Mouse (Mus musculus) limb, embryonic 10.5 days (tissue): ENCODE data around the gene Dgkh. TPM values are rescaled to one million over a fixed set of nuclear protein-coding genes. Genes with fewer than 3 reads are reported as not detected.

ENCODE experiments used
- DNase-seq: peaks from one replicate; pipeline ENCODE4 v3.0.0-alpha.2; 2017; ENCODE audit warnings: low spot score
- H3K27ac ChIP-seq: fragments of 300-500 bp; sonication (generic); 2 replicates; pipeline ENCODE4 v1.5.1; 2016; ENCODE audit warnings: mild to moderate bottlenecking
- H3K27me3 ChIP-seq: fragments of 300-500 bp; sonication (generic); 2 replicates; pipeline ENCODE4 v1.6.1; 2016; ENCODE audit warnings: low read depth, mild to moderate bottlenecking; ENCODE audit not compliant: poor library complexity, severe bottlenecking
- H3K36me3 ChIP-seq: fragments of 300-500 bp; sonication (generic); 2 replicates; pipeline ENCODE4 v1.6.1; 2016; ENCODE audit warnings: mild to moderate bottlenecking, moderate library complexity
- H3K4me1 ChIP-seq: fragments of 300-500 bp; sonication (generic); 2 replicates; pipeline ENCODE4 v1.6.1; 2016
- H3K4me3 ChIP-seq: fragments of 300-500 bp; sonication (generic); 2 replicates; pipeline ENCODE4 v1.5.1; 2016; ENCODE audit warnings: mild to moderate bottlenecking, moderate library complexity
- H3K9me3 ChIP-seq: fragments of 300-500 bp; sonication (generic); replicated peaks from 2 replicates; pipeline ENCODE4 v1.6.1; 2016; ENCODE audit warnings: mild to moderate bottlenecking
- WGBS: fragments of 180-500 bp; shearing (Covaris S2); methylation state at CpG from one replicate; pipeline ENCODE4 v1.1.7; 2016; 5-methylcytosine and 5-hydroxymethylcytosine counted together
- polyA plus RNA-seq: library from polyadenylated mRNA; unstranded; fragments of >200 nt; fragmentation: Nextera tagmentation; extraction: Ambion mirVana; gene quantifications from 2 replicates; pipeline ENCODE4 v1.2.1, GENCODE M21; 2016

Gene Dgkh
- polyA plus RNA-seq, 1 experiment from 2014 or later, result 0.93 TPM

DNA sequence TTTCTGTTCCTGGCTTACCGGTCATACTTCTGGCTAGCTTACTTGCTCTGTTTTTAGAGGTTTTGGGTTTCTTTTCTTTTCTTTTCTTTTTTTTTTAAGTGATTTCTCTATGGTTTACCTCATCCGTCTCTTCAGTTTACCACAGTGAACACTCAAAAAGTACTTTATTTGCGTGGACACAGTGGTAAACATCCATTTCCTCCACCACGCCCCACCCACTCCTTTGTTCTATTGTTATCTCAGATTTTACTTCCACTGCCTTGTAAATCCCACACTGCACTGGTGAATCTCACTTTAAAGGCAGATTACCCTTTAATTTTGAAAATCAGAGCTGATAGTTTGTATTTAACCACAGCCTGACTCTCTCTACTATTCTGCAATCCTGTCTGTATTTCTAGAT lies 44.9 kb downstream of the Dgkh start:
- Histone ChIP-seq H3K27ac (no peak overlapping the region), H3K36me3 (no peaks in the 10 kb centered on the region), H3K27me3 (no peaks in the 10 kb centered on the region), H3K4me3 (no peak overlapping the region), H3K9me3 (no peaks in the 10 kb centered on the region), H3K4me1 (peaks cover 7% of the 10 kb centered on the region)
- DNase-seq, result no peak
- WGBS, result 81% methylated on average over 4 of the region's 4 CpGs

DNA sequence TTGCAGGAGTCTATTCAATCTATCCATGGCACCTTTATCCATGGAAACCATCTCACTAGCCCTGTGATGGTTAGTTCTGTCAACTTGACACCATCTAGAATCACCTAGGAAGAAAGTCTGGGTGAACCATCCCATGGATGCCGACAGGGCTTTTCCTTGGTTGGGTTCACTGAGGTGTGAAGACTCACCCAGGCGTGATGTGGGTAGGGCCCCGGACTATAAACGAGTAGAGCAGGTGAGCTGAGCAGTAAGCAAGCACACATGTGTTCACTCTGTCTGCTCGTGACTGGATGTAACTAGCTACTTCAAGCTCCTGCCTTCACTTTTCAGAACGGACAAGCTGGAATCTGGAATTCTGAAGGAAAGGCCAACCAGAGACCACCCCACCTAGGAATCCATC lies 45.9 kb downstream of the Dgkh start:
- no peaks in the 10 kb centered on the region for H3K27me3 ChIP-seq
- H3K9me3 ChIP-seq, result no peaks in the 10 kb centered on the region
- H3K27ac ChIP-seq, result no peak overlapping the region
- 93% methylated on average over 6 of the region's 6 CpGs for WGBS
- no peak overlapping the region for H3K4me3 ChIP-seq
- H3K36me3 ChIP-seq, result no peaks in the 10 kb centered on the region
- no peak for DNase-seq
- peaks cover 7% of the 10 kb centered on the region for H3K4me1 ChIP-seq

GRCm38 (mm10) chr14:78684171-78684570 lies 48.4 kb downstream of the Dgkh start:
- WGBS, result 82% methylated on average over 4 of the region's 4 CpGs

GRCm38 (mm10) chr14:78678981-78679380 lies 53.6 kb downstream of the Dgkh start:
- no peak overlapping the region for H3K27ac ChIP-seq
- H3K4me1 ChIP-seq, result peaks cover 7% of the 10 kb centered on the region
- H3K9me3 ChIP-seq, result no peaks in the 10 kb centered on the region
- WGBS, result 79% methylated on average over 3 of the region's 3 CpGs
- H3K27me3 ChIP-seq, result no peaks in the 10 kb centered on the region
- H3K4me3 ChIP-seq, result no peak overlapping the region
- no peak for DNase-seq
- no peaks in the 10 kb centered on the region for H3K36me3 ChIP-seq

More at GRCm38 (mm10) chr14:78684171-78684570, 48.4 kb downstream of the Dgkh start:
- Histone ChIP-seq H3K27ac (no peak overlapping the region), H3K4me3 (no peak overlapping the region), H3K4me1 (peaks cover 7% of the 10 kb centered on the region), H3K9me3 (no peaks in the 10 kb centered on the region), H3K27me3 (no peaks in the 10 kb centered on the region), H3K36me3 (no peaks in the 10 kb centered on the region)
- DNase-seq, result no peak

DNA sequence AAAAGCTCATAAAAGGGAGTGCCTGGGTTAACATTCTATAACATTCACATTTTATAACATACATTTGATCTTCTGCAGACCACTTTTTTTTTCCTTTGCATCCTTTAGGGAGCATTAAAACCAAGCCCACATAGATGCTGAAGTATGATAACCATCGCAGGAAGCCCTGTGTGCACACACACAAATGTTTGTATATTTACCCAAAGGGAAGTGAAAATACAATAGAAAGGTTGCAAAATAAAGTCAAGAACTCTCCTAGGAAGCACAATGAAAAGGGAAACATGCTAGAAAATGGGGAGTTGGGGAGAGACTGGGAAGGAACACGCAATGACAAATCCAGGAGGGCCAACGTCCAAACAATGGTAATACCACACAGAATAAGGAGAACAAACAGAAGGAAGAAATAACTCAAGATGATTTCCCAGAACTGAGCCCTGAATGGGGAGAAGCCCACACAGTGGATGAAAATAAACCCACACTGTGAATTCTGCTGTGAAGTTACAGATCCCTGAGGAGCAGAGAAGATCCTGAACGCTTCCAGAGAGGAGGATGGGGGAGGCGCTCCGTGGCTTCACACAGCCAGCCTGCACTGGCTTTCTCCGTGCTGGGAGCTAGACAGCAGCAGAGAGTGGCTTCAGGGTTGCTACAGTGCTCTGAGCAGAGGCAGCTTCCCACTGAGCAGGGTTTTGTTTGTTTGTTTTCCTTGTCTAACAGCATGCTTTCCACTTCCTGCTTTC lies 54.6 kb downstream of the Dgkh start:
- DNase-seq, result no peak
- Histone ChIP-seq H3K9me3 (no peaks in the 10 kb centered on the region), H3K4me3 (no peak overlapping the region), H3K36me3 (no peaks in the 10 kb centered on the region), H3K27me3 (no peaks in the 10 kb centered on the region), H3K4me1 (peaks cover 10% of the 10 kb centered on the region), H3K27ac (no peak overlapping the region)
- 43% methylated on average over 7 of the region's 7 CpGs for WGBS

DNA sequence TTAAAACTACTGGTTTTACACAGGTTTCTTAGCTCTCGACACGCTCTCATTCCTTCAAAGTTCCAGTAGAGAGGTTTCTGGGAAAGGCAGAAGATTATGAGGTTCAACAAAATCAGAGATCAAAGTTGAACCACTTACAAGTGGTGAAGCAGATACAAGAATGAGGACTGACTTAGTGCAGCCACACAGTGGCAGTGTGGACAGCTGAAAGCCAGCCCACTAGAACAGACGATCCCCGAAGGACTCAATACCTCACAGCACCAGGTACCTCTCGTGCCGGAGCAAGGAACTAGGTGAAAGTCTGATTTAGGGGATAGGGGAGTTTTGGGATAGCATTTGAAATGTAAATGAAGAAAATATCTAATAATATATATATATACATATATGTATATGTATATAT lies 56.1 kb downstream of the Dgkh start:
- no peaks in the 10 kb centered on the region for H3K9me3 ChIP-seq
- WGBS, result 80% methylated on average over 6 of the region's 6 CpGs
- no peaks in the 10 kb centered on the region for H3K36me3 ChIP-seq
- H3K27me3 ChIP-seq, result no peaks in the 10 kb centered on the region
- H3K27ac ChIP-seq, result no peak overlapping the region
- peaks cover 10% of the 10 kb centered on the region for H3K4me1 ChIP-seq
- no peak for DNase-seq
- H3K4me3 ChIP-seq, result no peak overlapping the region

- Histone ChIP-seq H3K36me3 (no peaks in the 10 kb centered on the region), H3K4me1 (peaks cover 10% of the 10 kb centered on the region), H3K27ac (no peak overlapping the region), H3K27me3 (no peaks in the 10 kb centered on the region), H3K9me3 (no peaks in the 10 kb centered on the region), H3K4me3 (no peak overlapping the region)
- DNase-seq, result no peak
- WGBS, result 91% methylated on average over 9 of the region's 9 CpGs
These were observed 58.0 kb downstream of the Dgkh start for GRCm38 (mm10) chr14:78674606-78675005.

DNA sequence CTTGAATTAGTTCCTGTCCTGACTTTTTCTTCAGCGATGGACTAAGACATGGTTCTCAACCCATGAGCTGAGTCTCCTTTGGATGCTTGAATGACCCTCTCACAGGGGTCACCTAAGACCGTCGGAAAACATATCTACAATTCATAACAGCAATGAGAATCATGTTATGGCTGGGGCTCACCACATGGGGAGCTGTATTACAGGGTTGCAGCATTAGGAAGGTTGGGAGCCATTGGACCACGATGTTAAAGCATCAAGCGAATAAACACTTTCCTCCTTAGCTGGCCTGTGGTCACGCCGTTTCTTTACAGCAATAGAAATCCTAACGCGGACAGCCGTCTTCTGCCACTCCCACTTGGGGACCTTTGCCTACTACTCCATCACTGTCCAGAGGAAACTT lies 62.6 kb downstream of the Dgkh start:
- 84% methylated on average over 10 of the region's 10 CpGs for WGBS
- H3K27me3 ChIP-seq, result no peaks in the 10 kb centered on the region

GRCm38 (mm10) chr14:78668291-78668690 lies 64.3 kb downstream of the Dgkh start:
- H3K27me3 ChIP-seq, result no peaks in the 10 kb centered on the region
- H3K27ac ChIP-seq, result no peak overlapping the region
- H3K4me3 ChIP-seq, result no peak overlapping the region
- no peaks in the 10 kb centered on the region for H3K4me1 ChIP-seq
- WGBS, result 29% methylated on average over 6 of the region's 6 CpGs
- H3K9me3 ChIP-seq, result no peaks in the 10 kb centered on the region
- peak; percentile 79 for DNase-seq
- H3K36me3 ChIP-seq, result no peaks in the 10 kb centered on the region

More for the DNA sequence above, 62.6 kb downstream of the Dgkh start:
- Histone ChIP-seq H3K4me1 (peaks cover 3% of the 10 kb centered on the region; the same call in 1 of the 2 replicates), H3K27ac (no peak overlapping the region), H3K9me3 (no peaks in the 10 kb centered on the region), H3K36me3 (no peaks in the 10 kb centered on the region), H3K4me3 (no peak overlapping the region)
- DNase-seq, result no peak

- H3K36me3 ChIP-seq, result no peaks in the 10 kb centered on the region
- H3K4me3 ChIP-seq, result no peak overlapping the region
- no peaks in the 10 kb centered on the region for H3K4me1 ChIP-seq
- H3K27ac ChIP-seq, result no peak overlapping the region
- DNase-seq, result no peak
- H3K27me3 ChIP-seq, result no peaks in the 10 kb centered on the region
- WGBS, result 64% methylated on average over 5 of the region's 5 CpGs
- no peaks in the 10 kb centered on the region for H3K9me3 ChIP-seq
These were observed 64.8 kb downstream of the Dgkh start for GRCm38 (mm10) chr14:78667763-78668162.

GRCm38 (mm10) chr14:78662641-78663040 lies 69.9 kb downstream of the Dgkh start:
- no peak for DNase-seq
- H3K4me3 ChIP-seq, result no peak overlapping the region
- no peaks in the 10 kb centered on the region for H3K9me3 ChIP-seq
- no peaks in the 10 kb centered on the region for H3K4me1 ChIP-seq
- no peaks in the 10 kb centered on the region for H3K36me3 ChIP-seq
- no peak overlapping the region for H3K27ac ChIP-seq
- H3K27me3 ChIP-seq, result no peaks in the 10 kb centered on the region
- WGBS, result 89% methylated on average over 5 of the region's 5 CpGs

DNA sequence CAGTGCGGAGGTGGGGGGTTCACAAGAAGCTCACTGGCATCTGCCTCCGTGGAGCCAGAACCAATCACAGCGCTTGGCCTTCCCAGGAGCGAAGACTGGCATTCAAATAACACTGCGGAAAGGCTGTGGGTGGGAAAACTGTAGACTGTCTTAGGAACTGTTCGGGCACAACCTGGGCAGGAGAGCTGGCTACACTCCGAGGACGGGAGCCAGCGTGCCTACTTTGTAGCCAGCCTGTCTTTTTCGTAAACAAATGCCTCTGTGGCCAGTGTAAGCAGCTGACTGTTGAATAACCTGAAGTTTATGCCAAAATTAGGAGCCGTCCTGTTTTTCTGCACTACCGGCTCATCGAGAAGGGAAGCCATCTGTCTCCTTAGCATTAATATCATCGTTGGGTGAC lies 71.1 kb downstream of the Dgkh start:
- no peak for DNase-seq
- H3K9me3 ChIP-seq, result no peaks in the 10 kb centered on the region
- H3K4me3 ChIP-seq, result no peak overlapping the region
- WGBS, result 96% methylated on average over 14 of the region's 14 CpGs
- H3K4me1 ChIP-seq, result no peaks in the 10 kb centered on the region
- H3K36me3 ChIP-seq, result no peaks in the 10 kb centered on the region
- no peak overlapping the region for H3K27ac ChIP-seq
- H3K27me3 ChIP-seq, result no peaks in the 10 kb centered on the region

- no peak for DNase-seq
- Histone ChIP-seq H3K27ac (no peak overlapping the region), H3K36me3 (no peaks in the 10 kb centered on the region), H3K27me3 (no peaks in the 10 kb centered on the region), H3K4me1 (no peaks in the 10 kb centered on the region), H3K9me3 (no peaks in the 10 kb centered on the region), H3K4me3 (no peak overlapping the region)
- WGBS, result over 99% methylated on average over 6 of the region's 6 CpGs
These were observed 73.9 kb downstream of the Dgkh start for GRCm38 (mm10) chr14:78658697-78659096.
